Mouse (Mus musculus) heart, adult 2 months (tissue): Measurements from ENCODE around the gene Pde11a. TPM values are rescaled to one million over a fixed set of nuclear protein-coding genes. Genes with fewer than 3 reads are reported as not detected.

Experiments used
- DNase-seq, 2 experiments: peaks; one replicate each; pipeline ENCODE4 v3.0.0; 2021
- H3K27ac ChIP-seq: fragments of 200-600 bp; 2 replicates; pipeline ENCODE4 v1.8.1; 2022
- H3K27me3 ChIP-seq: fragments of 200-500 bp; 2 replicates; pipeline ENCODE4 v1.6.1; 2012; ENCODE audit warnings: mild to moderate bottlenecking, low read length, inconsistent platforms, mixed read lengths; ENCODE audit not compliant: control insufficient read depth, insufficient read depth
- H3K36me3 ChIP-seq: fragments of 200-500 bp; 2 replicates; pipeline ENCODE4 v1.6.1; 2012; ENCODE audit warnings: low read length, inconsistent platforms; ENCODE audit not compliant: control insufficient read depth, insufficient read depth
- H3K4me1 ChIP-seq: fragments of 200-500 bp; 2 replicates; pipeline ENCODE4 v1.6.1; 2011; ENCODE audit warnings: low read length; ENCODE audit not compliant: control insufficient read depth, insufficient read depth
- H3K4me3 ChIP-seq: fragments of 200-600 bp; 2 replicates; pipeline ENCODE4 v1.8.1; 2022
- H3K79me2 ChIP-seq: fragments of 200-500 bp; replicated peaks from 2 replicates; pipeline ENCODE4 v1.6.1; 2012; ENCODE audit warnings: mild to moderate bottlenecking, inconsistent platforms, low read length, moderate library complexity, mixed read lengths; ENCODE audit not compliant: control insufficient read depth, insufficient read depth
- H3K9ac ChIP-seq: fragments of 200-500 bp; 2 replicates; pipeline ENCODE4 v1.6.1; 2012; ENCODE audit warnings: low read depth, mild to moderate bottlenecking, control low read depth, inconsistent platforms, low read length, mixed read lengths
- CTCF ChIP-seq: fragments of 200-600 bp; IDR thresholded peaks from 2 replicates; pipeline ENCODE4 v1.8.1; 2022; ENCODE audit warnings: antibody characterized with exemption, mild to moderate bottlenecking, moderate library complexity
- EP300 ChIP-seq: fragments of 200-500 bp; IDR thresholded peaks from 2 replicates; pipeline ENCODE4 v1.6.1; 2011; ENCODE audit warnings: low read depth, low read length, control low read depth; ENCODE audit not compliant: insufficient read depth
- POLR2A ChIP-seq: fragments of 200-500 bp; IDR thresholded peaks from 2 replicates; pipeline ENCODE4 v1.6.1; 2011; ENCODE audit warnings: mild to moderate bottlenecking, low read depth, low read length, control low read depth; ENCODE audit not compliant: insufficient read depth
- WGBS: fragments of 180-500 bp; shearing (Covaris S2); methylation state at CpG from one replicate; pipeline ENCODE4 v1.1.7; 2018; 5-methylcytosine and 5-hydroxymethylcytosine counted together
- intact Hi-C: fragments of 180-260 bp; cut with DNase I; formaldehyde crosslinking; loops from one replicate; pipeline ENCODE4 v1.15.1; 2025
- polyA plus RNA-seq: library from polyadenylated mRNA; depleted of rRNA; stranded (reverse); fragments of >200 nt; gene quantifications from 2 replicates; pipeline ENCODE4 v1.2.3, GENCODE M21; 2012
- total RNA-seq, 2 experiments: library from RNA; stranded (reverse); gene quantifications; 2 replicates each; pipeline ENCODE4 v1.2.3; 2021

Pde11a gene
- total and polyA plus RNA-seq, 3 experiments: 0.12 to 1.4 (median 1.2) TPM

GRCm38 (mm10) chr2:76088844-76089243 lies 249.7 kb downstream of the Pde11a start:
- no peak for TF ChIP-seq CTCF
- Histone ChIP-seq H3K4me3 (no peak overlapping the region), H3K36me3 (no peaks in the 10 kb centered on the region), H3K9ac (no peak overlapping the region), H3K4me1 (no peaks in the 10 kb centered on the region), H3K27ac (no peak overlapping the region), H3K79me2 (no peaks in the 10 kb centered on the region), H3K27me3 (no peaks in the 10 kb centered on the region)
- WGBS: 53% methylated on average over 4 of the region's 4 CpGs
- no peak for DNase-seq
- intact Hi-C loops: no loop called here

GRCm38 (mm10) chr2:76088413-76088812 lies 250.2 kb downstream of the Pde11a start:
- intact Hi-C loops: no loop called here
- Histone ChIP-seq H3K79me2 (no peaks in the 10 kb centered on the region), H3K4me3 (no peak overlapping the region), H3K27ac (no peak overlapping the region), H3K9ac (no peak overlapping the region), H3K36me3 (no peaks in the 10 kb centered on the region), H3K27me3 (no peaks in the 10 kb centered on the region), H3K4me1 (no peaks in the 10 kb centered on the region)
- 19% methylated on average over 5 of the region's 5 CpGs for WGBS
- no peak for TF ChIP-seq EP300
- no peak for TF ChIP-seq POLR2A
- no peak for TF ChIP-seq CTCF
- DNase-seq: peak in 1 of 2 experiments; percentile 37

- 48% methylated on average over 3 of the region's 3 CpGs for WGBS
- H3K27ac ChIP-seq: no peak overlapping the region
- no peak overlapping the region for H3K9ac ChIP-seq
Measured at GRCm38 (mm10) chr2:76087170-76087569, 251.4 kb downstream of the Pde11a start.

GRCm38 (mm10) chr2:76084982-76085381 lies 253.6 kb downstream of the Pde11a start:
- no peak for DNase-seq
- H3K36me3 ChIP-seq: no peaks in the 10 kb centered on the region
- TF ChIP-seq CTCF: no peak
- no peak overlapping the region for H3K27ac ChIP-seq
- intact Hi-C loops: no loop called here
- H3K27me3 ChIP-seq: no peaks in the 10 kb centered on the region
- H3K4me3 ChIP-seq: no peak overlapping the region
- H3K4me1 ChIP-seq: no peaks in the 10 kb centered on the region
- H3K9ac ChIP-seq: no peak overlapping the region
- 80% methylated on average over 4 of the region's 4 CpGs for WGBS
- no peaks in the 10 kb centered on the region for H3K79me2 ChIP-seq

More at GRCm38 (mm10) chr2:76087170-76087569, 251.4 kb downstream of the Pde11a start:
- no peak for DNase-seq
- Histone ChIP-seq H3K36me3 (no peaks in the 10 kb centered on the region), H3K27me3 (no peaks in the 10 kb centered on the region), H3K4me1 (no peaks in the 10 kb centered on the region), H3K79me2 (no peaks in the 10 kb centered on the region), H3K4me3 (no peak overlapping the region)
- no peak for TF ChIP-seq POLR2A
- TF ChIP-seq CTCF: no peak
- no peak for TF ChIP-seq EP300
- intact Hi-C loops: no loop called here

- H3K79me2 ChIP-seq: no peaks in the 10 kb centered on the region
- H3K27me3 ChIP-seq: no peaks in the 10 kb centered on the region
- no peak for DNase-seq
- no peaks in the 10 kb centered on the region for H3K4me1 ChIP-seq
- no peak overlapping the region for H3K9ac ChIP-seq
- H3K27ac ChIP-seq: no peak overlapping the region
- WGBS: 63% methylated on average over 3 of the region's 3 CpGs
- intact Hi-C loops: no loop called here
- H3K4me3 ChIP-seq: no peak overlapping the region
- H3K36me3 ChIP-seq: no peaks in the 10 kb centered on the region
- no peak for TF ChIP-seq EP300
- no peak for TF ChIP-seq POLR2A
- no peak for TF ChIP-seq CTCF
Measured at GRCm38 (mm10) chr2:76083901-76084300, 254.7 kb downstream of the Pde11a start.

GRCm38 (mm10) chr2:76083396-76083795 lies 255.2 kb downstream of the Pde11a start:
- Histone ChIP-seq H3K27me3 (no peaks in the 10 kb centered on the region), H3K36me3 (no peaks in the 10 kb centered on the region), H3K9ac (no peak overlapping the region), H3K79me2 (no peaks in the 10 kb centered on the region), H3K27ac (no peak overlapping the region), H3K4me1 (no peaks in the 10 kb centered on the region), H3K4me3 (no peak overlapping the region)
- 90% methylated on average over 2 of the region's 2 CpGs for whole genome bisulfite sequencing
- TF ChIP-seq EP300 (no peak), CTCF (no peak), POLR2A (no peak)
- no peak for DNase-seq
- intact Hi-C loops: no loop called here
